Mouse (Mus musculus): ENCODE data around the gene Olfr1209.

The Olfr1209 gene

DNA sequence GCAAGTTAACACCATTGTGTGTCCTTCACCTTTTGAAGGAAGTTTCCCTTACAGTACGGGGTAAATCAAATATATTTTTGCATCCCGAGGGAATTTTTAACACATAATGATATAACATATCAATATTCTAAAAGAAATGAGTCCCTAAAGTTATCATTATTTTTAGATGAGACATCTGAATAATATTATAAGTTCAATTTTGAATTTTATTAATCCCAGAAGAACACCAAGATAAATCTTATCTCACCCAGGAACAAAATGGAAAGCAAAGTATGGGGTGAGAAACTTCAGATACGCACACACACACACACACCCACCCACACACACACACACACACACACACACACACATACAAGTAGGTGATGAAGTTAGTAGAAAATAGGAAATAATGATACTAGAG lies at the start of gene Olfr1209:
Gene Olfr1209 (minus strand): TSS at position 101 of the 400 bp plus-strand sequence.
- DNase-seq (ENCODE audit: low read depth, low spot score): no peak

GRCm38 (mm10) chr2:88953669-88954068 lies 38.7 kb upstream of the Olfr1209 start, which contains the start of gene Olfr1212:
Gene Olfr1212 (plus strand): TSS chr2:88953969.
- no peak for DNase-seq (ENCODE audit: low read depth, low spot score)

DNA sequence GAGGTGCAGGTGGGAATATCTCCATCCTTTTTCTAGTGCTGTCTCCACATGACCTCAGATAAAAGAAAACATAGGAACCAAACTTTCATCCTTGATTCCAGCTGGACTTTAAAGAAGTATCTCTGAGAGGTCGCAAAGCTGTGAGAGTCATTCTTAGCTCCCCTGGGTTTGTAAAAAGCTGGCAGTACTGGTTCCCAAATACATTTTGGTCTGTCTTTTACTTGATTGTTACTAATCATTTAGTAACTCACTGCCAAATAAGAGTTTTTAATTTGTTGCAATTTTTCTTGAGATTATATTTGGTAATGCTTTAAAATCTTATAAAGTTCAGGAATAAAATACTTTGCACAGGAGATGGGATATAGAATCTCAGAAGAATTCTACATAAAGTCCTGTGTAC lies 23.1 kb upstream of the Olfr1209 start, which contains the start of gene Olfr1211:
Gene Olfr1211 (minus strand): TSS at position 101 of the 400 bp plus-strand sequence.
- no peak for DNase-seq (ENCODE audit: low read depth, low spot score)

DNA sequence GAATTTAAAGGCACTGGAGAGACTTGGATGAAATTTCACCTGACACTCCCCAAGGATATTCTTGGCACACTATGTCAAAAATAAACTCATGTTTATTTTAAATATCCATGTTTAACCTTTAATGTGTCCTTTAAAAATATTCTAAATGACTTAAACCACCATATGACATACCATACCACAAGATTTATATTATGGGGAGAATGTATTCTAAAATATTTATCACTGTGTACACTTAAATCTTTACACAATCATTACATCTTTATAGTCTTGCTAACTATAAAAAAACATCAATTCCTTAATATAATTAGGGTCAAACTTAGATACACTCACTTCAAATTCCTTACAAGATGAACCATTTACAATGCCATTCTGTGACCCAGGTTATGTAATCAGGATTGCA lies 12.7 kb downstream of the Olfr1209 start, which contains the start of gene Olfr1208:
Gene Olfr1208 (minus strand): TSS at position 101 of the 400 bp plus-strand sequence.
- DNase-seq (ENCODE audit: low read depth, low spot score): no peak

GRCm38 (mm10) chr2:88862931-88863330 lies 52.0 kb downstream of the Olfr1209 start, which contains the start of gene Olfr1206:
Gene Olfr1206 (plus strand): TSS chr2:88863231.
- DNase-seq (ENCODE audit: low read depth, low spot score): no peak

Data from embryo, embryonic 11.5 days (tissue).